Mouse (Mus musculus) cerebellum, adult (tissue): Measurements from ENCODE around the gene Csnk2a2.
A peak's percentile ranks its signal among the peaks of the same experiment; 100 is the strongest.

ENCODE experiments used
- ATAC-seq: cut with Nextera tagmentation; 2 replicates; pipeline ENCODE4 v1.9.2; 2017; ENCODE audit warnings: mild to moderate bottlenecking, moderate library complexity, mixed read lengths; ENCODE audit not compliant: insufficient number of reproducible peaks, low FRiP score, low TSS enrichment

Csnk2a2 gene

DNA sequence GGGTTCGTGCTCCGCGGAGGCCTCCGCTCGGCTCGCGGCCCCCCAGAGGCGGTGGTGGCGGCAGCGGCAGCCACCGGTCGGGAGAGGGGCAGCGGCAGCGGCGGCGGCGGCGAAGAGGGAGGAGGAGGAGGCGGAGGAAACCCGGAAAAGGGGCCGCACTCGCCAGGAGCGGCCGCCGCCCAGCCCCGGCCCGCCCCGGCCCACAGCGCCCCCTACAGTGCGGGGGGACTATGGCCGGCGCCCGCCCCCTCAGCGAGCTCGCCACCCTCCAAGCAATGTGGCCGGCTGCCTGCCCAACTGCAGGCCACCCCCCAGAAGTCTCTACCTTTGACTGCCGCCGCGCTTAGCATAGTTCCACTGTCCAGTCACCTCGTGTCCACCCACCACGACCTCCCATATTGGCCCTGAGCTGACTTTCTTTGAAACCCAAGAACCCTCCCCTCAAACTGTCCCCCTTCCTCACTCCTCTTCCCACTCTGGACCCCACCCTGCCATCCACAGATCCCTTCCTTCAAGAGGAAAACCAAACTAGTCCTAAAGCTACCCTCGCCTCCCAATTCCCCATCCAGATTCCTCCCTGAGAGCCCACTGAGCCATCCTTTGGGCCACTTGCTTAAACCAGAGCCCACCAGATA, 1.0 kb downstream of the Csnk2a2 start:
- ATAC-seq, result peak; percentile 85

DNA sequence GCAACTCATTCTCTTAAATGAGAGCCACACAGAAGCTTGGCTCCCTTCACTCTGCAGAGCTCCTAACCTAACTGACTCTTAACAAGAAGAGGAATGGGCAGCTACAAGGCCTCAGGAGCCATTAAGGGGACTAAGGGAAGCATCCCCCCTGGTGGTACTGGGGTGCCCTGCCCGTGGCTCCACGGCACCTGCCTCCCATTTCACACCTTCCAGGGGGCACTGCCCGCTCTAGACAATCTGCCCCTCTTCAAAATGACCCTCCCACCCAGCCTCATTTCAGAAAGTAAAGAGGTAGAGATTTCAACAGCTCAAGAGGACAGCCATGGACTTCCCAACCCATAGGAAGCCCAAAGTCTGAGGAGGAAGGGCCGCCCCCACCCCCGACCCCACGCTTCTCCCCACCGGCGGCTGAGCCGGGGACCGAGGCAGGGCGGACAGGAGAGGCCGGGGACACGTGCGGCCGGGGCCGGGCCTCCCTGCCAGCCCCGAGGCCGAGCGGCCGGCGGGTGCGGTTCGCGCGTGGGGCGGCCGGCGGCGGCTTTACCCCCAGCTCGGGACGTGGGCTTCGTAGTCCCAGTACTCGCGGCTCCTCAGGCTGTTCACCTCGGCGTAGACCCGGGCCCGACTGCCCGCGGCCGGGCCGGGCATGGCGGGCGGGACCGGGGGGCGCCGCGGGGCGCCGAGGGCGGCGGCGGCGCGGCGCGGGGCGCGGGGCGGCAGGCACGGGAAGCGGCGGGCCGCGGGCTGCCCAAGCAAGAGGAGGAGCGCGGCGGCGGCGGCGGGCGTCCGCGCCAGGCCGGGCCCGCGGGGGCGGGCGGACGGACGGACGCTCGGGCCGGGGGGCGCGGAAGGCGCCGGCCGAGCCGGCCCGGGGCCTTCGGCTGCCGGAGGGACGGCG, 1.8 kb downstream of the Csnk2a2 start:
- ATAC-seq, result peak; percentile 45; the same call in 1 of the 2 replicates

DNA sequence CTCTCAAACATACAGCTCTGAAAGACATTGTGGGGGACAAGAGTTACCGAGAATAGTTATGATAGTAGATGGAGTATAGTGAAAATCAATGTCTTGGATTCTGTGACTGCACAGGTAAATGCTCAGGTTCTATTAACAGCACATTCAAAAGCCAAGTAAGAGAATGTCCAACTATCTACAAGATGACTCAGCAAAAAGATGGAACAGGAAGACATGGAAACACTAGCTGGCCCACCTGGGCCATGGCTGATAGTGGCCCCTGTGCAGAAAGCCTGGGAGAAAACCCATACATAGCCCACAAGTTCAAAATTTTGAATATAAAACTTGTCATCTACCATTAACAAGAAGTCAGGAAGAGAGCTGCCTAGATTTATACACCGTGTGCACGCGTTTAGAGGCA, 19.8 kb downstream of the Csnk2a2 start:
- no peak for ATAC-seq

DNA sequence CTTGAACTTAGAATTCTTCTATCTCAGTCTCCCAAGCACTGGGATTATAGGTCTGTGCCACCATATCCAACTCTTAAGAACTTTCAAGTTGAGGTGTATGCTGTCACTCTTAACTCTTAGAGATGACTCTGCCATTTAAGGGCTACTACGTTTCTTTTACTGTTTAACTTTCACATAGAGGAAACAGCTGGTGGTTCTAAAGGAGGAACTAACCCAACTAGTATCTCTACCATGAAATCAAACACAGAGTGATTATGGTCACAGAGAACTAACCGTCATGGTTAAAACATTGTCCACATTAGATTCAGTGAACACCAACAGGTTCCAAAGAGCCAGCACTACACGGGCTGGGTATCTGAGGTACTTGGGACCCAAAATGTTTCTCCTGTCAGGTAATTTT, 20.8 kb downstream of the Csnk2a2 start:
- ATAC-seq, result no peak

DNA sequence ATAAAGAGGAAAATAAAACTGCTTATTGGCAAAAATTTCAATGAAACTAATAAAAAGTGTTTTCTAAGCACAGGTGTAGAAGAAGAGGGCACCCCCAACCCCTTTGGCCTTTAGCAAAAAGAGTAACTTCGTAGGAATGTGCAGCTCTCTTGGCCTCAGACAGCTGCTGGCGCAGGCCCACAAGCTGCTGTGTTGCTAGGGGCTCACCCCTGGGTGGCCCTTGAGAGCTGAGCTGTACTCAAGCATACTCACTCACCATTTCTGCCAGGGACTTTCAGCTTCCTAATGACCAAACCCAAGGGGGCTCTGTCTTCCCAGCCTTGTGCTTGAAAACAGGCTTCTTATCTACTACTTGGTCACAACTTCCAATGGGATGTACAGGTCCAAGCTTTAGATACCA, 23.3 kb downstream of the Csnk2a2 start:
- ATAC-seq, result no peak

DNA sequence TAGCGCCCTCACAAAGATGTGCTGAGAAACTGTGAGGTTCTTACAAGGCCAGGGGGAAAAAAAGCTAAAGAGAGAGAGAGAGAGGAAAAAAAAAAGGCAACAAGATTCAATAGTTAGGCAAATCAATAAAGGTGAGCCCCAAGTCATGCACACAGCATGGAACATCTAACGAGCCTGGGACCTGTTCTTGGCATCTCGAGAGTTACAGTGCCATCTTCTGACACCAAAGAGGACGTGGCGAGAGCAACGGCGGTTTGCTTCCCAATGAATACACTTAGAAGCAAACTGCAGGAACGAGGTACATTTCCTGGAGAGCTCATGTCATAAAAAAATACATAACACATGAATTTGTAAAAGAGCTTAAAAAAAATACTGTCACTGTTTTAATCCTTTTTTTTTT, 37.3 kb downstream of the Csnk2a2 start:
- ATAC-seq, result no peak

DNA sequence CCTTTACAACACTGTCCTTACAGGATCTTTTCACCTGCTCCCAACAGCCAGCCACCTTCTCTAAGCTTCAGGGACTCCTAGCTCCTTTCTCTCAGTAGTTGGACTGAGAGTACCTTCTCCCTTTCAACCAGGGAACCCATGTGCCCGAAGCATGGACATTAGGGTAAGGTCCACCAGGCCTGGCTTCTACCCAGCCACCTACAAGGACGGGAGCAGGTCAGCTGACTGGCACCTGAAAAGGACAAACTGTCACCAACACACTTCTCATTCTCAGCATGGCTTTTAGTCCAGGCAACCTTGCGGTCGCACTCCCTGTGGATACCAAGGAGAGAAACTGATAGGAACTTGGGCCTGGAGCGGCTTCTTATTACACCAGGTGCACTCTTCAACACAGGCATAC, 39.6 kb downstream of the Csnk2a2 start:
- no peak for ATAC-seq

DNA sequence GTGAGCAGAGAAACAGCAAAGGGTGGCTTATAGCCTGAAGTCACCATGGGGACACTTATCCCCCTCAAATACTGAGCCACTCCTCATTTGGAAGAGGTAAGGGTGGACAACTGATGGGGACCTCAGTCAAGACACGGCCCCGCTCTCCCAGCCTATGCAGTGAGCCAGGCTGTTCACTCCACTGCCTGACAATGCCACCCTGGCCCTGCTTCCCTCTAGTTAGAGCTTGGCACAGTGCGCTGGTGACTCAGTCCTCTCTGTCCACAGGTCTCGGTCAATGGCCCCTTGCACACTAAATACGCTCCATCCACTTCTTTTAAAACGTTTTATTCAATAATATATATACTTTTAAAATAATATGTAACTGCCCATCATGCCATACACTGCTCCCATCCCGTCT, 42.2 kb downstream of the Csnk2a2 start:
- ATAC-seq, result no peak

DNA sequence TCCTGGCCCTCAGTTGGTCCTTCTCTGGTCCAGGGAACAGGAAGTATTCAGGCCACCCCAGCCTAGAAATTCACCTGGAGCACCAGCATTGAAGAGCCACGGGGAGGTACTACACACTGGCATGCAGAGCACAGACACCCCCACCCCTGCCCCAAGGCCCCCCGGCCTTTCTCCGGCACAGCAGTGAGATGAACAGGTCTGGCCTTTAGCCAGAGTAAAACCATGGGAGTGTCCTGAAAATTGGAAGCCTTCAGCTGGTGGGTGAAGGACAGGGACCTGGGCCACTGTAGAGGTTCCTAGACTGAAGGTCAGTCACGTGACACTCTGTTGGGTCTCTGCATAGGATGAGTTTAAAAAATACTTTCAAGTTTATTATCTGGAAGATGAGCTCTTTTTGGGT, 44.8 kb downstream of the Csnk2a2 start:
- ATAC-seq, result no peak

DNA sequence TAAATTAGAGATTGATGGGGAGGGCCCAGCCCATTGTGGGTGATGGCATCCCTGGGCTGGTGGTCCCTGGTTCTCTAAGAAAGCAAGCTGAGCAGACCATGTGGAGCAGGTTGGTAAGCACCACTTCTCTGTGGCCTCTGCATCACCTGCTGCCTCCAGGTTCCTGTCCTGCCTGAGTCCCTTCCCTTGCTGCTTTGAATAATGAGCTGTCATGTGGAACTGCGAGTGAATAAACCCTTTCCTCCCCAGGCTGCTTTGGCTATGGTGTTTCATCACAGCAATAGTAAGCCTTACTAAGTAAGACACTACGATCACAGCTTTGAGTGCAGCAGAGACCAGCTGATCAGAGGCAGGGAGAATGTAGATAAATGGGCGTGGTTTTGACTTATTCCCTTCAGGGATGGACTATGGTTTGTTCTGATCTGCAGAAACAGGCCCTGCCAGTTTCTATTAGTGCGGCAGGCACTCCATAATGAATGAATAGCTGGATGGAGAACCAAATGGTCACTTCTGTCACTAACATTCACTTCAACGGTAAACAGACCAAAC, 48.3 kb downstream of the Csnk2a2 start:
- ATAC-seq, result no peak

DNA sequence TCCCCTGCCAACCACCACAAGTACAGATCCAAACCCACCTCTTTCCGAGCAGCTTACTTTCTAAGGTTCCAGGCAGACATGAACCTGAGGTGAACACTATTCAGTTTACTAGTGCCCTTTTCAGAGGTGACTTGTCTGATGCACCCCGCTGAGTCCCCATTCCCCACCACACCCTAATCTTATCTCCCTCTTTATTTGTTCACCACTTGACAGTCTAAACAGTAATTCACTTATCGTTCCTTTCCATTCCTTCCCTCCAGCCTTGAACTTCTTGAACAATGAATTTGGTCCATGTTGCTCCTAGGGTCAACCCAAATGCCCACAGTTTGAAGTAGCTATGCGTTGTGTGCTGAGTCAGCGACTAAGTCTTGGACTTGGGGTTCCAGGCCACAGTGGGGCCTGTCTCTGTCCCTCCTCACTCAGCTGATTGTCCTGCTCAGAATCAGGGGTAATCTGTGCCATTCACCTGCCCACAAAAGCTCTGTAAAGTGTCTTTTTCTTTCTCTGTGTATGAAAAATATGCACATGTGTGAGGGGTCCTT, 49.6 kb downstream of the Csnk2a2 start:
- no peak for ATAC-seq

DNA sequence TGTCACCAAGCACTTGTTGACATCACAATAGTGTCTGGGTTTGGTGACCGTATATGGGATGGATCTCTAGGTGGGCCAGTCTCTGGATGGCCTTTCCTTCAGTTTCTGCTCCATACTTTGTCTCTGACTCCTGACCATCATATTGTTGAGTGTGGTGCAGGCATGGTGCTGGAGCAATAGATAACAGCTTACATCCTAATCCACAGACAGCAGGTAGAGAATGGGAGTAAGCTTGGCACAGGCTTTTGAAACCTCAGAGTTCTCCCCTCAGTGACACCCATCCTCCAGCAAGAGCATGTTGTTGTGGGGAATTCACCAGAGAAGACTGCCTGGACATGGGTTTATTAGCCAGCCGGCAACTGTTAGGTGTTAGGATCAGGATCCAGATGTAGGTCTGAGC, 50.4 kb downstream of the Csnk2a2 start:
- ATAC-seq, result no peak

DNA sequence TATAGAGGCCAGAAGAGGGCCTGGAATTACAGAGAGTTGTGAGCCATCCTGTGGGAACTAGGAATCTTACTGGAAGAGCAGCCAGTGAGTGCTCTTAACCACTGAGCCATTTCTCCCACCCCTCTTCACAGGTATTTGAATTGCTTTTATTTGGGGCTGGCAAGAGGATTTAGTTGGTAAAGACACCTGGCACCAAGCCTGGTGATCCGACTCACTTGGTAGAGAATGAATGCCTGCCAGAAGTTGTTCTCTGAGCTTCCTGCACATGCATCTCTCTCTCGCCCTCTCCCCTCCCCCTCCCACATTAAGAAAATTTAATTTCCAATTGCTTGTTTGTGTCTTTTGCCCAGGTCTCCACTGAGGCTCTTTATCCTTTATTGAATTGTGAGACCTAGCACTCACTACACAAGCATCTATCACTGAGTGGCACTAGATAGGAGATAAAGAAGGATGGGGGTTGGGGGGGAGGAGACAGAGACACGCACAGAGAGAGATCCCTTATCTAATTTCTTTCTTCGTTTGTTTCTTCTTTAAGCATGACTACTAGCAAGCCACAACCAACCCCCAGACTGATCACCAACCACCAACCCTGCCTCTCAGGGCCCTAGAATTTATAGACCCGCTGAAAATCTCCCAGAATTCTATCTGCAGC, 52.4 kb downstream of the Csnk2a2 start:
- no peak for ATAC-seq

DNA sequence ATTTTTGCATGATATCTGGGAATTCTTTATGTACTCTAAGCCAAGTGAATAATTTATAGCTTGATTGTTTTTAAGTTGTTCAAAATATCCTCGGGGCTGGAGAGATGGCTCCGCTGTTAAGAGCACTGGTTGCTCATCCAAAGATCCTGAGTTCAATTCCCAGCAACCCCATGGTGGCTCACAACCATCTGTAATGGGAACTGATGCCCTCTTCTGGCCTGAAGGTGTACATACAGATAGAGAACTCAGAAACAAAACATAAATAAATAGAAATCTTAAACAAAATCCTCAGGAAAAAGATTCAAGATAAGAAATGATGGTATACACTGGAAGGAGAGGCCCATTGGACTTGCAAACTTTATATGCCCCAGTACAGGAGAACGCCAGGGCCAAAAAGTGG, 53.9 kb downstream of the Csnk2a2 start:
- no peak for ATAC-seq

DNA sequence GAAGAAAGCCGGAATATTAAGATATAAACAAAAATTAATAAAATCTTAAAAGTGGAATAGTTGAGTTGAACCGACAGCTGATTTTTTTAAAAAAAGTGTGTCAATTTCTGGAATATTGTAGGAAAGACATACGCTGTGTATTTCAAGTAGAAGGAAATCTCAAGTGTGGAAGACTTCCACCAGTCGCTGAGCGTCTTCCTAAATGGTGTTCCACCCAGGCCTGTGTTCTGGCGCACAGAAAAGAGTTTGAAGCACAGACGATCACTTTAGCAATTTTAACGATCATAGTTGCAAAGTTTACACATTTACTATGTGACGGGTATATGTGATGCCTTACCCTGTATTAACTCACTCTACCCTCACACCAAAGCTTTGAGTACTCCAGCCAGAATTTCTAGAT, 54.4 kb downstream of the Csnk2a2 start:
- ATAC-seq, result no peak

DNA sequence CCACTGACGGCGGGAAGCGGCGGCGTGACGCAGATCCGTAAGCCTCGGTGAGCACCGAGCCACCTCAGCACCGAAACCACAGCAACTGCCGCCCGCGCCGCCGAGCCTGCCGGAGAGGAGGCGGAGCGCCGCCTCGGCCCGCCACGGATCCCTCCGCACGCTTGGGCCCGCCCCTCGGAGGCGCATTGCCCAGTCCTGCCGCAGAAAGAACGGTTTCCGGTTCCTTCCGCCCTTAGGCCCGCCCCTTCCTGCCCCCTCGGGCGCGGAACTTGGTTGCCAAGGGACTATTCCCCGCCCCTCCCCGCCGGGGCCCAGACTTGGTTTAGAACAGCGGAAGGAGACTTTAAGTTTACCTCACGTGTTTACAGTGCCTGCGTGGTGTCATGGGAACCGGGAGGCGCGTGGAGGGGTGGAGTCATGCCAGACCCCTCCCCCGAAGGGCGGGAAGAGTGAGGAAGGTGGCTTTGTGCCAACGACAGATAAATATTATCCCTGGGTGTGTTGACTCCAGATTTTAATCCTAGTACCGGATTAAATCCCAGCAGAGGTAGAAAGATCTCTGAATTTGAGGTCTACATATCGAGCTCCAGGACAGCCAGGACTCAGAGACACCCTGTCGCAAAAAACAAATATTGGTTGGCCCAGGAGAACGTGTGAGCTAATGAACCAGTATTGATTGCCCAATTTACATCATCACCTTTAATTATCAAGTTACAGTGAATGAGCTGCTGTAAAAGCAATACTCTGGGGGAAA, 55.0 kb downstream of the Csnk2a2 start, which contains the start of gene Cfap20:
TSS of gene Cfap20 (minus strand) at position 184 of the 754 bp plus-strand sequence.
- peak; percentile 90 for ATAC-seq

DNA sequence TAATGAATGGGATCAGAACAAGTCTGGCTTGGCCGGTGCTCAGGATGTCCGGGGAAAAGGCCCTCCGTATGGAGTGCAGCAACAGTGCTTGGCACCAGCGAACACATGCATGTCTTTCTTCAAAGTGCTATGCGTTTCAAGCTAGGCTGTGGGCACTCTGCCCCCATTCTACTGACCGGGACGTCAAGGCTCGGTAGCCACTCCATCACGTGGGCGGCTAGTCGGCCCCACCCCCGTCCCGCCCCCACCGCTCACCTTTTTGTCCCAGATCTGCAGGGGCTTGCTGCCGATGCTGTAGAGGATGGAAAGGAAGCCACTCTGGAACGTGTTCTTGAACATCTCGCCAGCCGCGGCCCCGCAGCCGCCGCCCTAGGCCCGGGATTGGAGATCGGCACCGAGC, 55.6 kb downstream of the Csnk2a2 start:
- no peak; the same call in none of the 2 replicates for ATAC-seq

DNA sequence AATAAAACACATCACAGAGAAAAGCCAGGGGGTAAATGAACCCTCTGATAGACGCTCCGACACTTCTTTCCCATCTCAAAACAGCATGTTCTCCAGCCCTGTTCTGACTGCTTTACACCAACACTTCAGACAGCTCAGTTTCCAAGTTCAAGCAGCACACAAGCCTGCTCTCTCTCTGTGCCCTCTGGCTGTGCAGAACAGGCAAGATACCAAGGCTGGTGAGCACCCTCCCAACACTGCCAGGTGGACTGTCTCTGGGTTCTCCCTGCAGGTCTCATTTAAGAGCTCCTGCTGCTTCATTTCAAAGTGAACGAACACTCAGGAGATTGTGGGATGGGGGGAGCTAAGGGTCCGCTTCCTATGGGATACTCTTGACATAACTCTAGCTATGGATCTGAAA, 56.7 kb downstream of the Csnk2a2 start:
- no peak for ATAC-seq

DNA sequence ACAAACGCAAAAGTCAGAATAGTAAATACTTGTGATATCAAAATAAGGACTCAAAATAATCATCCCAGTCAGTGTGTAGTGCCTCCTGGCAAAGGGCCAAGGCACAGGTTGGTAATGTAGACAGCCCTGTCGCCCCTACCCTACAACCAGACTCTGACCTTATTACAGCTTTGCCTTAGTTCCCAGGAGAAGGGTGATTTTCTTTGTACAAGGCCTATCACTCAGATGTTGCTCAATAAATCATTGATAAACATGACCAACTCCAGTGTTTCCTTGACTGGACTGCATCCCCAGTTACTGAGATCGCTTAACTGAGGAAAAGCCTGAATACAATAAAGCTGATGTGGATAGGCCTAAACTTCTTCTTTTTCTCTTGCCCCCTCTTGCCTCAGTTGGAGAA, 57.4 kb downstream of the Csnk2a2 start:
- no peak for ATAC-seq

DNA sequence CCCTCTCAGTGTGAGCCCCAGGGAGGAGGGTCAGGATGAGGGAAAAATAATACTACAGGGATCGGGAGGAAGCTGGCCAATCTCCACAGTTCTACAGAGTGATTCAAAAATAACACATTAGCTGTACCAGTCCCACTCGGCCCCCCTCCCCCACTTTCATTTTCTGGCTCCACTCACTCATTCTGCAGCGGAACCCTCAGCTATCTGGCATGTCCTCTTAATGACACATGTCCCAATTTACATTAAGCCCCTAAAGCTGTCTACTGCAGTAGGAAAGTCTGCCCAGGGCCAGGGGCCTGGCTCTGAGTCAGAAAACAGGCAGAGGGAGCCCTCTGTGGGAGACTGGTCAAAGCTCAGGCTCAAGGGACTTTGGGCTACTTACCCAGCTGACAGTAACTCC, 59.9 kb downstream of the Csnk2a2 start:
- ATAC-seq, result no peak
